9 mouse cellular contexts compared by ENCODE assay signal in the genomic region with DNA sequence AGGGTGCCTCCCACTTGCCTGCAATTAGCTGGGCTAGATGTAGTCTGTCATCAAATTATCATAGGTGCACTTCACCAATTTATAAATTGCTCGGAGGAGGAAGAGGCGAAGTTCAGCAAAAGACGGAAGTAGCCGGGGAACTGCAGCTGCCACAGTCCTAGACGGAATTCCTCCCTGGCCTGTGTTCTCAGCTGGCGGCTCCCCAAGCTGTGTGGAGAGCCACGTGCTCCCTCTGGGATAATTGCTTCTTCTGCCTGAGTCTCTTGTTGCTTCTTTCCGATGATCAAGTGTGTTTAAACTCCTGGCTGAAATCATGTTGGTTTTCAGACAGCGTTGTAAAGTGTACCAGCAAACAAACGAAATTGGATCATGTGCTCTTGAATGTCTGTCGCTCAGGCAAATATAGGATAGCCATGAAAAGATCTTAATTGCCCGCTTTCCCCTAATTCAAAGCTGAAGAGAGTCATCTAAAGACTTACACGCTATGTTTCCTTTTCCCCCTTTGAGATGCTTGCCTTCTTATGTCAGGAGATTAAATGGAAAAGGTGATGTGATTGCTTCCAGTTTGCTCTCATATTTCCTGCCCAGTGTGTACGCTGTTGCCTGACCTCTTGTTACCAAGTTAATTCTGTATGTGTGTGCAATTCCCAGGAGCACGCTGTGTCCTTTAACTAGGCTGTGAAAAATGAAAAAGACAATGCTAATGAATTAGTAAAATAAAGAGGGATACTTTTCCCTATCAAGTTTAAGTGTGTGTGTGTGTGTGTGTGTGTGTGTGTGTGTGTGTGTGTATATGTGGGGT.
A peak's percentile ranks its signal among the peaks of the same experiment; 100 is the strongest.
DNase-seq lines count a peak whose midpoint lies in the region; ATAC-seq and TF ChIP-seq lines count a peak whose summit lies in the region.
"Had no signal": no experiment of that assay in that cellular context is flagged by ENCODE, and none has a peak within 500 bp of the region (broad histone marks: within the 10 kb centered on the region; RNA-seq: fewer than 3 reads in every experiment).

No protein-coding gene starts in this region.

- H3K79me3 ChIP-seq in C2C12 (ENCODE audit: low read depth), result no peaks in the 10 kb centered on the region

- peaks cover 39% of the 10 kb centered on the region for H3K4me1 ChIP-seq in hindbrain, embryonic 12.5 days
- H3K4me1 ChIP-seq in lung, embryonic 15.5 days, result peaks cover 25% of the 10 kb centered on the region

- H3K27ac ChIP-seq in hindbrain, embryonic 12.5 days, result peak overlapping the region; percentile 45; the same call in 1 of the 2 replicates
- H3K27ac ChIP-seq in lung, embryonic 15.5 days, result peak overlapping the region; percentile 51; the same call in 1 of the 2 replicates

- peak; percentile 64 to 73 for DNase-seq in cerebellum, postnatal 25 days
- DNase-seq in frontal cortex, postnatal 36 days (ENCODE audit: low spot score in 2 of 2), result peak; percentile 47 to 62
- DNase-seq in layer of hippocampus, adult 9-11 months, result peak; percentile 55
- DNase-seq in retina, postnatal 1 day, result peak; percentile 76
- DNase-seq in thymus, postnatal 14 days, result no peak

- peak overlapping the region; percentile 42 for H3K4me2 ChIP-seq in hindbrain, embryonic 12.5 days (replicated peaks)
- peak overlapping the region; percentile 47 for H3K4me2 ChIP-seq in lung, embryonic 15.5 days

- H3K9ac ChIP-seq in hindbrain, embryonic 12.5 days, result no peak overlapping the region
- H3K9ac ChIP-seq in lung, embryonic 15.5 days, result no peak overlapping the region

- no peaks in the 10 kb centered on the region for H3K79me2 ChIP-seq in C2C12 (ENCODE audit: control insufficient read depth, insufficient read depth)

- no peaks in the 10 kb centered on the region for H3K36me3 ChIP-seq in C2C12 (ENCODE audit: control insufficient read depth, insufficient read depth)
- no peaks in the 10 kb centered on the region for H3K36me3 ChIP-seq in hindbrain, embryonic 12.5 days
- H3K36me3 ChIP-seq in lung, embryonic 15.5 days, result no peaks in the 10 kb centered on the region

- no peaks in the 10 kb centered on the region for H3K9me3 ChIP-seq in hindbrain, embryonic 12.5 days (replicated peaks)
- H3K9me3 ChIP-seq in lung, embryonic 15.5 days, result no peaks in the 10 kb centered on the region

- 24% methylated on average over 15 of the region's 15 CpGs for WGBS in hindbrain, embryonic 12.5 days
- 14% methylated on average over 15 of the region's 15 CpGs for WGBS in lung, embryonic 15.5 days

- H3ac ChIP-seq in C2C12 (ENCODE audit: control insufficient read depth, insufficient read length, low read depth), result no peak overlapping the region

- no peak overlapping the region for H3K4me3 ChIP-seq in C2C12 (ENCODE audit: insufficient read depth, poor library complexity, severe bottlenecking)
- no peak overlapping the region for H3K4me3 ChIP-seq in hindbrain, embryonic 12.5 days
- H3K4me3 ChIP-seq in lung, embryonic 15.5 days, result no peak overlapping the region
- H3K4me3 ChIP-seq: erythroblast, embryonic 14.5 days had no signal

- no peaks in the 10 kb centered on the region for H3K27me3 ChIP-seq in C2C12 (ENCODE audit: control insufficient read depth, insufficient read depth, insufficient read length)
- no peaks in the 10 kb centered on the region for H3K27me3 ChIP-seq in hindbrain, embryonic 12.5 days
- no peaks in the 10 kb centered on the region for H3K27me3 ChIP-seq in lung, embryonic 15.5 days

- ATAC-seq in hindbrain, embryonic 12.5 days (ENCODE audit: low FRiP score), result peak; percentile 69; the same call in 1 of the 2 replicates
- ATAC-seq in lung, embryonic 15.5 days (ENCODE audit: borderline replicate concordance, extremely low read depth, low FRiP score, low TSS enrichment), result peak; percentile 92; the same call in 1 of the 2 replicates

- no peak for TF ChIP-seq CTCF in C2C12 (IDR thresholded peaks at IDR 0.05; ENCODE audit: control insufficient read depth, insufficient read depth, insufficient read length)

TF ChIP-seq in C2C12, 6 proteins besides CTCF, POLR2A, EP300 and RAD21:
- TF ChIP-seq USF1 (IDR thresholded peaks at IDR 0.05; ENCODE audit: low read depth) (no peak), MAX (IDR thresholded peaks at IDR 0.05) (no peak), MYOG (IDR thresholded peaks at IDR 0.05; ENCODE audit: control insufficient read depth, extremely low read depth, insufficient read length) (no peak), FOSL1 (IDR thresholded peaks at IDR 0.05; ENCODE audit: insufficient read depth, low read length, poor library complexity, severe bottlenecking) (no peak), MYOD1 (IDR thresholded peaks at IDR 0.05; ENCODE audit: control insufficient read depth, insufficient read length, low read depth) (peak; percentile 19), CEBPB (IDR thresholded peaks at IDR 0.05; ENCODE audit: low read depth) (no peak)
